Mouse (Mus musculus): ENCODE measurements around the gene Abcf2.

Gene Abcf2

DNA sequence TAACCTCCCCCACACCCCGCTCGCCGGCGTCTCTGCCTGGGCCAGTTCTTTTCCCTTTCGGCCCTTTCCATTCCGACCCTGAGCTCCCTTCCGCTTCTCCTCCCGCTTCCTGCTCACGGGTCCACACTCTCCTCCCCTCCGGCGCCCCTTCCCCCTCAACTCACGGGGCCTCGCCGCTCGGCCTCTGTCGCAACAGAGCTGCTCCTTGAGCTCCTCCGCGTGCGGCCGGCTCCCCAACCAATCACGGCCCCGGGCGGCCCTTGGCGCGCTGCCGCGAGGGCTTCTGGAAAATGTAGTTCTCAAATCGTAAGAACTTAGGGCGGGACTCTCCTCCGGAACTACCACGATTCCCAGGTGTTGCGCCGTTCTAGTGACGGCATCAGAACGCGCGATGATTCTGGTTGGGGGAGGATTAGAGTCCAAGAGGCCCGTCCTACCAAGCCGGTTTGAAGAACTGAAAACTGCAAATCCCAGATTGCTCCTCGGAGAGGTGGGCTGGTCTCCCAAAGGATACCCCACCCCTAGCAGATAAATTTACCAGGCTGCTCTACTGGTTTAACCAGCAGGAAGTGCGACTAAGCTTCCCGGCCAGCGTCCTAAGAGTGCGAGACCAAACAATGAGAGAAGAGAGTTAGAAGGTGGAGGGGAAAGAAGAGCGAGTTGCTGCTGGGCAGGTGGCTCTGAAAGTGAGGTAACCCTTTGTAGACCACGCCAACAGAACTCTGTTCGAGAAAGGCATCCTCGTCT, at the start of gene Abcf2:
TSS of gene Abcf2 (minus strand) at position 285 of the 747 bp plus-strand sequence.
- DNase-seq (ENCODE audit: low read depth in 2 of 2, low spot score in 2 of 2): peak; percentile 99

DNA sequence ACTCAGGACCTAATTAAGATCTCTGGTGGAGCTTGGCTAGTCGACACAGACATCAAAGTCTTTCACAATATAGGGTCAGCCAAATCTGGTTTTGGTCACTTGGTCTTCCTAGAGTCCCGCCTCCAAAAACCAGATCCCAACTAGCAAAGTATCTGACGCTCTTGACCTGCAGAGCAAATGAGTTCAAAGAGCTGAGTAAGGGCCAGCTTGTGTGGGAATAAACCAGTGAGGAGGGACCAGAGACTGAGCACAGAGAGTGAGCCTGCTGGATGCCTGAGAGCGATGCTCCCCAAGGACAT, 47.5 kb upstream of the Abcf2 start:
- no peak for DNase-seq (ENCODE audit: low read depth in 2 of 2, low spot score in 2 of 2)

DNA sequence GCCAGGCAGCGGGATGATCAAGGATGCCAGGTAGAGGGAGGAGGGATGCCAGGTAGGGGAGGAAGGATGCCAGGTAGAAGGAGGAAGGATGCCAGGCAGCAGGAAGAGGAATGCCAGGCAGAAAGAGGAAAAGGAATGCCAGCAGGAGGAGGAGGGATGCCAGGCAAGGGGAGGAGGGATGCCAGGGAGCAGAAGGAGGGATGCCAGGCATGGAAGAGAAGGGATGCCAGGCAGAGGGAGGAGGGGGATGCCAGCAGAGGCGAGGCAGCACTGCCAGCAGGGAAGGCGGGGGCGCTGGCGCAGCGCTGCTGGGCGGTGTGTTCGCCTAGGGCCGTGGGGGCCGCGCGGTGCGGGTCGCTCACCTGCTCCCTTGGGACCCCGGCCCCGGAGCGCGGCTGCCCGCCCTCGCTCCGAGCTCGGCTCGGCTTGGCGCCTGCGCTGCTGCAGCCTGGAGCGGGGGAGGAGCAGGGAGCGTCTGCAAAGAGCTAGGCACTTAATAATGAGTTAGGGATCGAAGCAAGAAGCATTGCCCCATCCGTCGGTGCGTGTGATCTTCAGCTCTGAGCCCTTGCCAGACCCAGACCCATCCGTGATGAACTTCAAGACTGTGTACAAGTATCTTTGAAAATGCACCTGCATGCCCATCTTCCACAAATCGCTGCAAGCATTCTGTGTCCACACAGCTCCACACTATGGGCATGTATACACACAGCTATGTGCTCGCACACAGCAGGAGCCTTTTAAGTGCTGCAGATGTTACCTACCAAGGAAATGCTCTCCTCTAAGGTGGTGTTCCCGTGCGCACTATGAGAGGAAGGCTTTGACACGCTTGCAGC, 46.9 kb upstream of the Abcf2 start, which contains the start of gene Smarcd3:
TSS of gene Smarcd3 (minus strand) at position 426 of the 836 bp plus-strand sequence.
- DNase-seq (ENCODE audit: low read depth in 2 of 2, low spot score in 2 of 2): no peak

DNA sequence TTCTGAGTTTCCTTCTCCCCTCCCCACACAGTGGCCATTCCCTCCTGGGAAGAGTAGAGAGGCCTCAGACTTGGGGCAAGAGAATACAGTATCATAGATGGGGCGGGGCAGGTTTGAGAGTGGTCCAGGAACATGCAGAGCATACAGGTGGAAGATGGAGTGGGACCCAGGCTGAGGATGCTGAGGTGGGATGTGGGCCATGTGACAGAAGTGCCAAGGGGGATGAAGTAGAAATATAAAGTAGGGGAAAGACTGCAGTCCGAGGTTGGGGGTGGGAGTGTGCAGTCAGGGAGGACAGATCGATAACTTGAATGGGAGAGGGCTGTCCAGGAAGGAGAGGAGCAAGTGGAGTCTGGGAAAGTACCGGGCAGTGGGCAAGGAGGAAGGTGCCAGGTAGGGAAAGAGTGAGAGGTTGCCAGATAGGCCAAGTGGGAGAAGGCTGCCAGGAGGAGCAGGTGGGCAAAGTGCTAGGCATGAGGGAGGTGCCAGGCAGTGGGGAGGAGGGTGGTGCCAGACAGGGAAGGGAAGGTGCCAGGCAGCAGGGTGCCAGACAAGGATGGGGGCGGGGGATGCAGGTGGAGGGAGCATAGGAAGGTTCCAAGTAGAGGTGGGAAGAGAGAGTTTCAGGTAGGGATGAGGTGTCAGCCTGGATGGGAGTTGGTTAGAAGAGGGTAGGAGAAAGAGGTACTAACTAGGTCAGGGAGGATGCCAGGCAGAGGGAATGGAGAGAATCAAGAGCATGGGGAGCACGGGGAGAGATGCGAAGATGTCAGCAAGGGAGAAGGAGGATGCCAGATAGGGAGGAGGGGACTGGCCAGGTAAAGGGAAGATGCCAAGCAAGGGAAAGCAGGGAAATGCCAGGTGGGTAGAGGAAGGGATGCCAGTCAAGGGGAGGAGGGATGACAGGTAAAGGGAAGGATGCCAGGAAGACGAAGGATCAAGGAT, 46.0 kb upstream of the Abcf2 start:
- no peak for DNase-seq (ENCODE audit: low read depth in 2 of 2, low spot score in 2 of 2)

DNA sequence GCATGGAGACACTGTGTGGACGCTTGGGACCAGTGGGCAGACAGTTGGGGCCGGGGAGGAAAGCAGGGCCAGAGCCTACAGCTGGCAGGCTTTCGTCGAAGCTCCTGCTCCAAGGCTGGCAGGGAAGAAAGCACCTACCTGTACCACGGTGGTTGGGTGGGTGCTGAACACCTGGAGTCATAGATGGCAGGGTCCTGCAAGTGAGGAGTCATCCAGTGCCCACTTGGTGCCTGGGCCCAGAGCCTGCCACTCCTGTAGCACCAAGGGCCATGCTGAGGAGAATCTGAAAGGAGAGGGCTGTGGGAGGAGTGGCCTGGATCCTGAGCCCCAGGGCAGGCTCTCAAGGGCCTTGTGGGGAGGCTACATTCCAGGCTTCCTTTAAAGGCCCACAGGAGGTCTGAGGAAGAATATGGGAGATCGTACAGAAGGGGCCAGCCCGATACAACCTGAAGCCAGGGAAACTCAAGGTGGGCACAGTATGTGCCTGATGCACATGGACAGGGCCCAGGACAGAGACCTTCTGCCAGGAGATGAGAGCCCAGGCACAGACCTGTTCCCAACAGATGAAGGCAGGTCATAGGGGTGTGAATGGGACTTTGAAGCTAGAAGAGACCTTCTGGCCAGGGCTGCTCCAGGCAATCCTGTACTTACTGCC, 45.2 kb upstream of the Abcf2 start:
- no peak for DNase-seq (ENCODE audit: low read depth in 2 of 2, low spot score in 2 of 2)

DNA sequence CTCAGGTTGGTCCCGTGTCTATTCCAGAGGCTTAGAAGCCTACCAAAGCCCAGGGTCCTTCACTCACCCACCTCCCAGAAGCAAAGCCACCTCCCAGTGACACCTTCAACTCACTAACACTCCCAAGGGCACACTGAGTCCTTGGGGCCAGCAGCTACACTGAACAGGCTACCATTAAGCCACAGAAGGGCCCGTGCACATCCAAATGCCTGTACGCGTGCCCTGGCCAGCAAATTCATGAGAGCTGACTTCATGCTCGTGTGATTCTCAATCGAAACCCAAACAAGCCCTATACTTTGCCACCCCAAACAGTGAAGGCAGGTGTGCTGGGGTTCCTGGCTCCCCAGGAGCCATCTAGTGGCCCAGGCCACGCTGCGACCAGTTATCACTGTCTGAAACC, 43.4 kb upstream of the Abcf2 start:
- DNase-seq (ENCODE audit: low read depth in 2 of 2, low spot score in 2 of 2): no peak

DNA sequence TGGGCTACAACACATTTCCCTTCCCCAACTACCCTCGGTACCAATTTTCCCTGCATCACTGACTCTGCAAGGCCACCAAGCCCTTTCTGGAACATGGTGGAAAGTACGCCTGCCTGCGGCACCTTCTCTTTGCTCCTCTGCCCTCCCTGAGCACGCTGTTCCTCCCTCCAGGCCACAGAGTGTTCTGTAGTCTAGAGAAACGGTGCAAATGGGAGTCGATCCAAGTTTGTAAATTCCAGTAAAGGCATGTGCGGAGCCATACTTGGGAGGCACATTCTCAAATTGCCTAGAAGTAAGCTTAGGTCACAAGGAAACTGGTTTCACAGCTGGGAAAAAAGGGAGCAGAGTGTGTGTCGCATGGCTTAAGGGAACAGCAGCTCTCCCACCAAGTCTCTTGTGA, 42.8 kb upstream of the Abcf2 start:
- no peak for DNase-seq (ENCODE audit: low read depth in 2 of 2, low spot score in 2 of 2)

DNA sequence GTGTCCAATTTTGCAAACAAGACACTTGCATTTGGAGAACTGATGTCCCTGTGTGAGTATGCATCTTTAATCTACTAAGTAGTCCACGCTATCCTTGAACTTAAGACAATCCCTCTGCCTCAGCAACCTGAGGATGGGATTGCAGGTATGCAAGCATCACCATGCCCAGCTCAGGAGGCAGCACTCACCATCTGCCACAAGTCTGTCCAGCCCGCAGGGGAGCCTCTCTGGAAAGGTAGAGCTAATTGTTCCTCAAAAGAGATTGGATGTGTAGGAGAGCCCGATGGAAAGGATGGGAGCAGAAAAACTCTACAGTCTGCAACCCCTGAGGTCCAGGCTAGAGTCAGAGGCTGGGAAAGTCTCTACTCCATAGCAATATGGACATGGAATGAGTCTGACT, 41.7 kb upstream of the Abcf2 start:
- DNase-seq (ENCODE audit: low read depth in 2 of 2, low spot score in 2 of 2): no peak

DNA sequence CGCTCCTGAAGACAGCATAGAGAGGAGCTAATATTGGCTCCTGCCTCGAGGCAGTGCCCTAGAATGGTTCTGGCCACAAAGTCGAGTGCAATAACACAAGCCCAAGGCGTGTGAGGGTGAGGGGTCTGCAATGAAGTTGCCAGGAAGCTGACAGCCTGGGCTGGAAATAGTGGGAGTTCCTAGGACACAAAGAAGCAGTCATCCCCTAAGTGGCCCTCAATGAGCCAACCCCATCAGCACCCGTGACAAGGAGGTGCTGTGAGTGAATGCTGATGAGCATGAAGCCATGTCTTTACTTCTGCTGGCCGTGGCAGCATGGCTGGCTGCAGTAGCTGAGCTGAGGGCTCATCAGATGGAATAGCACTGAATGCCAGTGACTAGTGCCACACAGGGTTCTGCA, 37.8 kb upstream of the Abcf2 start:
- DNase-seq (ENCODE audit: low read depth in 2 of 2, low spot score in 2 of 2): no peak

DNA sequence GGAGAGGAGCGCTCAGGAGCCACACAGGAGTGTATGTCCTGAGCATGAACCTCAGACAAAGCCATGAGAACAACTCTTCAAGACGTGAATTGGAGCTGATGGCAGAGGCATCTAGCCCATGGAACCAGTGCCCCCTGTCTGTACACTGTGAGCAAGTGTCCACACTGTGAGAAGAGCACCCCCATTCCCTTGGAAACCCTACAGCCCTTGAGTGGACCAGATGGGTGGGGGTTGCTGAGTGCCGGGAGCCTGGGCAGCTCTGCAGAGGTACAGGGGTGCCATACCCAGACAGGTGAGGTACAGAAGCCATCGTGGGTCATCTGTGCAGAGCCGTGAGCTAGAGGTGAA, 35.0 kb upstream of the Abcf2 start:
- no peak for DNase-seq (ENCODE audit: low read depth in 2 of 2, low spot score in 2 of 2)

DNA sequence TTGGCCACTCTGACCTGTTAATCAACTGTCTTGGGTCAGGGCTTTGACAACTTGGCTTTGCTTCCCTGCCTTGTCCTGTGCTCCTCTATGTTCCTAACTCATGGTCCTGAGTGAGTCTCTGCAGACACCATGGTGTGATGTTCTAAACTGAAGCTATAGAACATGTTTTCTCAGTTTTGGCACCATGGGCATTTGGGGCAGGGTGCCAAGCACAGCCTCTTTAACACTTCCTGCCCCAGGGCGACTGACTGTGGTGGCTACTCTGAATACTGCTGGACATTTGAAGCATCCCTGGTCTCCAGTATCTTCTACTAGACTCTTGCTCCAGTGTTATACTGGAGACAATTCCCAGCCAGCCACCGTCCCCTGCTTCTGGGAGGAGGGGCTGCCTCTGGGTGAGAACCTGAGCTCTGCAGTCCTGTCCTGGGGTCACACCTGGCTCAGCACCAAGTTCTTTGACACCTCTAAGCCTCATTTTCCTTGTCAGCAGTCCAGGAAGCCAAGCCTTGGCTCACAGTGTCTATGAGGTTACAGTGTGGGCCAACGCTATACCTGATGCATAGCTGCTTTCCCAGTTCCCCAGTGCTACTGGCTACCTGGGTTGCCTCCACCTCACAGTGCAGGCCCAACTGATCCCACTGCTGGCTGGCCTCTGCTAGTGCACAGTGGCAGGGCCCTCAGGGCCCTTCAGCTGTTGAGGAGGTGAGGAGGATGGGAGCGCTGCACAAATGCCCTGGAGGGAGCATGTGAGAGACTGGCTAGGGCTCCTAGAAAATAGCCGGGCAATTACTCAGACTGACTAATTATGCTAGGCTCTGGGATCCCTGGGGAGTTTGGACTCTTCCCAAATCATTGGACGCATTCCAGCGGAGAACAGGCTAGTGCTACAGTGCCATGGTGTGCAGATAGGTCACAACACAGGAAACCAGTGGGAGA, 34.4 kb upstream of the Abcf2 start:
- DNase-seq (ENCODE audit: low read depth in 2 of 2, low spot score in 2 of 2): no peak

DNA sequence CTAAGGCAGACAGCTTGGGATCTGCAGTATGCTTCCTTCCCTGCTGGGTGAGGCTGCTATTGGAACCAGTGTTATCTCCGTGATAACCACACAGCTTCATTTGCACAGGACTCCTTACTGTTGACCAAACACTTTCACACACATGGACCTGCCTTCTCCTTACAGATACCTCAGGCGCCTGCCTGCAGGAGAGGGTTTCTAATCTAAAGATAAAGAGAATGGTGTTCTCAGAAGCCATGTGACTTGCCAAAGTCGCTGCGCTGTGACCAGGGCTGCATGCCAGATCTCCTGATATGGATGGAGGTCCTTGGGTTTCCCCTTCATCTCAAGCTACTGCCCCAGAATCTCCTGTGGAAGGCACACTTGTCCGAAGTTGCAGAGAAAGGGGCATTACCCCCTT, 32.1 kb upstream of the Abcf2 start:
- no peak for DNase-seq (ENCODE audit: low read depth in 2 of 2, low spot score in 2 of 2)

DNA sequence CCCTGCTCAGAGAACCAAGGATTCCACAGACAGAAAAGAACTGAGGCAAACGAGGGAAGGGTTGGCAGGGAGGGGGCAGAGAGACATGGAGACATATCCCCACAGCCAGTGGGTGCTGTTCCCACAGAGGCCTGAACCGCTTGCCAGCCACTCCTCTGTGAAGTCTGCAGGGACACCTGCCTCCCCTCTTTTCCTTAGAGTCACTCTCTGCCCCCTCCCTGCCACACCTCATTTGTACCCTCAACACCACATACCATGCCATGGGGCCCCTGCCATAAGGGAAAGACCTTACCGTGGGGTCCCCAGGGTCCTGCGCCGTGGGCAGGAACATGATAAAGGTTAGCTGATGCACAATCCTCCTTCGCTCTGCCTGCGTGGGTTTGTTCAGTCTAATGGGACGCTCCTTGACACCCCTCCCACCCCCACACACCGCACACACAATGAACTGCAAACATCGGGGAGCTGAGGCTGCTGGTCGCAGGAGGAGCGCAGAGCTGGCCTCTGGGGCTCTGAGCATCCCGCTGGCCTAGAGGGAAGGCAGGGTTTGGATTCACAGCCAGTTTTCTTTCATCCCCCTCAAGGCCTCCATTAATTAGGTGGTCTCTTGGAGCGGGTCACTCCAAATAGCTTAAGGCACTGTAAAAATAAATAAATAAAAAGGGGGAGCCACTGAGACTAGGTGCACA, 28.9 kb upstream of the Abcf2 start:
- no peak for DNase-seq (ENCODE audit: low read depth in 2 of 2, low spot score in 2 of 2)

DNA sequence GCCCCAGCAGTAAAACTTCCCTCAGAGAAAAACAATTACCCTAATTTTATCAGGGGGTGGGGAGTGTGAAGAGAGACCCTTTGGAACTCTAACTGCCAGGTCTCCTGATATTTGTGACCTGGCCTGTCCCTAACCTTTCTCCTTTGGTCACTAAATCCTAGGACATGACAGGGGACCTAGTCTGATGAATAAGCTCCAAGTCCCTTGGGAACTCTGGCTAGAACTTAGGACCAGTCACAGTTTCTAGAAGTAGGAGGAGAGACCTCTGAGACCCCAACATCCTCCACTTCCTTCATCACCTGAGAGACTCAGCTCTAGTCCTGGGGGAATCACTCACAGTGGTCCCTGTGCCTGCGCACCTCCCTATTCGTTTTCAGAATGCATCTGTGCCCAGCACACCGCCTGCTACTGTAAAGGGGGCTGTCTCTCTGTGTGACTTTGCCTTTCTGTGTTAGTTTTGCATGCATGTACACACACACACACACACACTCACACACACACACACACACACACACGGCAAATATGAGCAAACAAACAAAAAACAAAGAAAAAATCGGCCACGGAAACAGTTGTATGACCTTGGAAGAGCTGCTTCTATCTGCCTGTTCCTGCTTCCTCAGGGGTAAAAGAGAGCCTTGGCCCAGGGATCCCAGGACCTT, 28.2 kb upstream of the Abcf2 start:
- no peak for DNase-seq (ENCODE audit: low read depth in 2 of 2, low spot score in 2 of 2)

DNA sequence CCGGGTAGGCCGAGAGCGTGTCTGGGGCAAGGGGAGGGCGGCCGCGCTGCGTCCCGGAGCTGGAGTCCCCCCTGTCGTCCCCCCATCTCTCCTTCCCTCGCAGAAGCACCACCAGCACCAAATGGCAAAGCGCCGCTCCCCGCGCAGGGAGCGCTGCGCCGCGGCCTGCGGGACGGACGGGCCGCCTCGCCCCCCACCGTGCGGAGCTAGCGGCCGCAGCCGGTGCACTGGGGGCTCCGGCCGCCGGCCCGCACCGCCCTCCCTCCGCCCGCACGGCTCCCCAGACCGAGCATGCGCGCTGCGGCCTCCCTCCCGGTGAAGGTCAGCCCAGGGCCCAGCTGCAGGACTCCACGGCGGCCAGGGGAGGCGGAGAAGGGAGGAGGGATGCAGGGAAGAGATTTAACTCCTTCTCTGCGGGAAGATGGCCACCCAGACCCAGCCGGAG, 27.4 kb upstream of the Abcf2 start:
- DNase-seq (ENCODE audit: low read depth in 2 of 2, low spot score in 2 of 2): no peak

DNA sequence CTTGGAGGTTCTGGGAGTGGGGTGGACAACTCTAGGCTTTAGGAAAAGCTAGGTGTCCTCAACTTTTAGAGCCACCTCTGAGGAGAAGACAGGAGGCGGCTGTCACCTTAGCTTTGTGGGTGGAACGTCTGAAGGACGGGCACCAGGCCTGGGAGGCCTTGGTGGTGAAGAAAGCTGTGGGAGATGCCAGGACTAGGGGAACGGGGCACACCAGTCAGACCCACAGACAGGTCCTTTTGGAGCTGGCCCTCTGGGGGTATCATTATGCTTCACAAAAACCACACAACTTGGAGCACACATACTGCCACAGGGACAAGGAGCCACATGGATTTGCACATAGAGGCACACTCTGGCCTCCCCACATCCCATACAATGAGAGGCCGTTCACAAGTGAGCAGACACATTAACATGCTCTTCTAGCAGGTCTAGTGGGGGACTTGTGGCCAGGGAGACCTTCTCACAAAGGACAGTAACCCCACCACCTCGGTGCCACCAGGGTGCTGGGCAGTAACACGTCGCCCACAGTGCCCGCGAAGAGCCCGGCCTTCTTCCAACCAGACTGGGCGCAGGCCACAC, 26.9 kb upstream of the Abcf2 start:
- DNase-seq (ENCODE audit: low read depth in 2 of 2, low spot score in 2 of 2): no peak

DNA sequence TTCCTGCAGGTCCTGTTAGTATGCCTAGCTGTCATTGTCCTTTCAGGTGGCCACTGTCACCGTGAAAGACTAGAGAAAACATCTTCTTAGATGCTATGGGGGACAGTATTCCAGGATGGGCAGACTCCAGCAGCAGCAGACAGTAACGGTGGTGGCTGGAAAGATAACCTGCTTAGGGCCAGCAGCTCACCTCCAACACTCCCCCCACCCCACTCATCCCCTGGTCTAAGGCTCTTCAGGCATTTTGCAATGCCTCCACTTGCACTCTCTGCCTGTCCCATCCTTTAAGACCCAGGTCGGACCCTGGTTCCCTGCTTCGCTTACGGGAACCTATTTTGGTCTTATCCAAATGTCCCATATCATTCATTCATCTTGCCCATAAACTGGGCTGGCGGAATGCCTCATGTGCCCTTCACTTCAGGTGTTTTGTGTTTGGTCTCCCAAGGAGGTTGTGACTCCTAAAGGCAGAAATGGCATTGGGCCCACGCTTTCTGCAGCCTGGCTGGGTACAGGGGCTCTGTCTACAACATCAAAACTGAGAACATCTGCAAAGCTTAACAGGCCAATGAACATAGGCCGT, 26.3 kb upstream of the Abcf2 start:
- DNase-seq (ENCODE audit: low read depth in 2 of 2, low spot score in 2 of 2): no peak

DNA sequence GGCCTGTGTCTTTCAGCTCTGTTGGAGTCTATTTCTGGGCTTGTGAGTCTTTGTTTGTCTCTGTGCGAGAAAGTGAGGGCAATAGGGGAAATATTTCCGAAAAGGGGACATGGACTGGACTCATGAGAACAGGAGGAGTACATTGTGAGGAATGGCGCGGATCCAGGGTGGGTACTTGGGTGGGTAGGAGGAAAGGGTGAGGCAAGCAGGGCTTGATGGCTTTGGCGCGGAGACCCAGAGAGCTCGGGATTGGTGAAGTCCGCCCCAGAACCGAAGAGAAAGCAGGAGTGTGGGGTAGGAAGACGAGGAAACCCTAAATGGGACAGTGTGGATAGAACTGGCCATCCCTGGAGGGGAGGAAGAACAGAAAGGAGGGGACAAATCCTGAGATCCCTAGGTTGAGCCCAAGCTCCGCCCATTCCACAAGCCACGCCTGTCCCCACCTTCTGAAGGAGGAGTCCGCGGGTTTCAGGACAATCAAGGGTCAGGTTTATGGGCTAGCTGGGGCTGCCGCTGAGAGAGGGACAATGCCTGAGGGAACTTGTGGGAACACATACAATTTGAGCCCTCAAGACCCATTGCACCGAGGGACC, 25.6 kb upstream of the Abcf2 start:
- DNase-seq (ENCODE audit: low read depth in 2 of 2, low spot score in 2 of 2): no peak
